Mouse (Mus musculus) large intestine, adult 2 months (tissue): ENCODE data around the gene Snap23. TPM values are rescaled to one million over a fixed set of nuclear protein-coding genes. Genes with fewer than 3 reads are reported as not detected.

ENCODE experiments used
- DNase-seq: peaks from one replicate; pipeline ENCODE4 v3.0.0-alpha.2; 2012; ENCODE audit warnings: low read depth, low spot score
- WGBS: fragments of 180-500 bp; shearing (Covaris S2); methylation state at CpG from one replicate; pipeline ENCODE4 v1.1.7; 2018; 5-methylcytosine and 5-hydroxymethylcytosine counted together
- polyA plus RNA-seq: library from polyadenylated mRNA; depleted of rRNA; stranded (reverse); fragments of >200 nt; gene quantifications from 2 replicates; pipeline ENCODE4 v1.2.3, GENCODE M21; 2012

Snap23 gene
- polyA plus RNA-seq, 1 experiment = 7.1 TPM

DNA sequence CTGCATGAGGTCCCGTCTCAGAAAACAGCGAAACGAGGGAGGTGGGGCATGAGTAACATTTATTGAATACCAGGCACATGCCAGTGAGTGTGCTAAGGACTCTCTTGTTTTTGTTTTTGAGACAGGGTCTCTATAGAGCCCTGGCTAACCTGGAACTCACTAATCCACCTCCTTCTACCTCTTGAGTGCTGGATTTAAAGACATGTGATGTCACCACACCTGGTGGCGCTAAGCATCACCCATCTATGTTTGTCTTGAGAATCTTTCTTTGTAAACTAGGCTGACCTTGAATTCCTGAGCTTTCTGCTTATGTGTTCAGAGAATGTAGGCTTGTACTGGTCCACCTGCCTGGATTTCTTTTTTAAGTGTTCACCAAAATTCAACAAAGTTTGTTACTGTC, 10.3 kb downstream of the Snap23 start:
- DNase-seq = no peak
- 26% methylated on average over 4 of the region's 4 CpGs for WGBS

- DNase-seq = no peak
- 14% methylated on average over 5 of the region's 5 CpGs for WGBS
Observed at GRCm38 (mm10) chr2:120578286-120578685, 10.8 kb downstream of the Snap23 start.

DNA sequence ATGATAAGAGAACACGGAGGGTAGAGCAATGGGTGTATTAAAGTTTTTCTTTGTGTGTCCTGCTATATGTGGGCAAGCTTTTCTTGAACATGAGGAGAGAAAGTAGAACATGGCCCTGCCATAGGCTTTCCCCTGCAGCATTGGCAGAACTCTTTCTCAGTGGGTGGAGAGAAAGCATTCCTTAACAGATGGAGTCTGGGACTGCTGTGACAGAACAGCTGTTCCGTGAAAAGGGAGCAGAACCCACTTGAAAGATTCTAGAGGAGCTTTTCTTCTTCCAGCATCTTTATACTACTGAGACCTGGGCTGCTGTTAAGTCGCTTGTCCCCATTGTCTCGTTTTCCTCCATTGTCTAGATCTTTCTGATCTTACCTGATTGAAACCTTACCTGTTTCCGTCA, 22.3 kb downstream of the Snap23 start:
- no peak for DNase-seq
- 79% methylated on average over 5 of the region's 5 CpGs for WGBS

GRCm38 (mm10) chr2:120592227-120592626, 24.8 kb downstream of the Snap23 start:
- no peak for DNase-seq
- WGBS = 95% methylated on average over 1 of the region's 1 CpGs

- DNase-seq = no peak
- WGBS = 85% methylated on average over 2 of the region's 2 CpGs
Observed at GRCm38 (mm10) chr2:120597734-120598133, 30.3 kb downstream of the Snap23 start.

DNA sequence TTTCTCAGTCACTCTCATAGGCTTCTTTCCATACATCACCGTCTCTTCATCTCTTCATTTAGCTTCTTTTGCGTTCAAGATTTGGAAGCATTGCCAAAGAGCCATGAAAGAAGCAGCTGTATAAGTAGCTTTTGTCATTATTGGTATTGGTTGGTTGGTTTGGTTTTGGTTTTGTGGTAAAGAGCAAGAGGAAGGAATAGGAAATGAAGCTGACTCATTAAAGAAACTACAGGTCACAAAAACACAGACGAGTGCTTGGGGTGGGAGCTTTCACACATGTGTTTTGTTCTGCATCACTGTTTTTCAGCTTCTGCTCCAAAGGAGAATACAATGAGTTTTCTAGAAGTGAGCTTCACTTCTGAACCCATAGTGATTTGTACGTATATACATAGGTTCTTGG, 32.0 kb downstream of the Snap23 start:
- no peak for DNase-seq
- 88% methylated on average over 4 of the region's 4 CpGs for WGBS

DNA sequence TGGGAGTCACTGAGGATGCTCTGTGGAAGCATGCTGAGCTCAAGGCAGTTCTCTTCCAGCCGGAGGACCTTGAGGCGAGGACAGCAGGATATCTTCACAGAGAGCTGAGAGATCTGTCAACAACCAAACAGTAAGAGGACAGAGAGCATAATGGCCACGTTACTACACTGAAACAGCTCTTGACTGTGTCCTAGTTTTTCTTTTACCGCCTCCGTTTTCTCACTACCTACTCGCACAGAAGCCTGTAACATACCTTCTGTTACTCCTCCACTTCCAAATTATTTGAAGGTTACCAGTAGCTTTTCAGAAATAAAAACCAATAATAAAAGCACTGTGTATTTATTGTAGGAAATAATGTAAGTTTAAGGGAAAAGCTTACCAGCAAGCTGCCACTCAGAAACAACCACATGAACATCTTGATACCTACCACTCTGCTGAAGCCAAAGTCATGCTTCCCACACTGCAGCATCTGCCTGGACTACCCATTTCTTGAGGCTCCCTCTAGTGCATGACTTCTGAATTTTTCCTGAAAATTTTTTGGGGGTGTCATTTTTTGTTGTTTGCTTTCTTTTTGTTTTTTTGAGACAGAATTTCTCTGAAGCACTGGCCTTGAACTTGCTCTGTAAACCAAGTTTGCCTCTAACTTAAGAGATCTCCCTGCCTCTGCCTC, 38.7 kb downstream of the Snap23 start:
- DNase-seq = no peak
- WGBS = 88% methylated on average over 6 of the region's 6 CpGs

GRCm38 (mm10) chr2:120608830-120609723, 41.6 kb downstream of the Snap23 start, which contains the start of the genes Haus2 and Lrrc57:
Haus2 (plus strand) TSS chr2:120609383.
Lrrc57 (minus strand) TSS chr2:120609520.
- under 1% methylated on average over 52 of the region's 52 CpGs for WGBS
- DNase-seq = peak; percentile 46

- no peak for DNase-seq
- 81% methylated on average over 5 of the region's 5 CpGs for WGBS
Observed at GRCm38 (mm10) chr2:120616279-120617163, 49.0 kb downstream of the Snap23 start.

DNA sequence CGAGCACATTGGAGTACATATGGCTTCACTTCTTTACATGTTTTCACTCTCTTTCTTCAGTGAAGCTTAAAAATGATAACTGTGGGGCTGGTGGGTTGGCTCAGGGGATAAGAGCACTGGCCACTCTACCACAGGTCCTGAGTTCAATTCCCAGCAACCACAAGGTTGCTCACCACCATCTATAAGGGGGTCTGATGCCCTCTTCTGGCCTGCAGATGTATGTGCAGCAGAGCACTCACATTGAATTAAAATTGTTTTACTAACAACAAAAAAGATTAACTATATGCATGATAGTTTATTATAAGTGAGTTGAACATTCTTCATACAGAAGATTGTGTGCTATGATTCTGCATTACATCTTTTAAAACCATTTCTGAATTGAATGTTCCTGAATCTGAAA, 52.1 kb downstream of the Snap23 start:
- WGBS = 94% methylated on average over 1 of the region's 1 CpGs
- no peak for DNase-seq

DNA sequence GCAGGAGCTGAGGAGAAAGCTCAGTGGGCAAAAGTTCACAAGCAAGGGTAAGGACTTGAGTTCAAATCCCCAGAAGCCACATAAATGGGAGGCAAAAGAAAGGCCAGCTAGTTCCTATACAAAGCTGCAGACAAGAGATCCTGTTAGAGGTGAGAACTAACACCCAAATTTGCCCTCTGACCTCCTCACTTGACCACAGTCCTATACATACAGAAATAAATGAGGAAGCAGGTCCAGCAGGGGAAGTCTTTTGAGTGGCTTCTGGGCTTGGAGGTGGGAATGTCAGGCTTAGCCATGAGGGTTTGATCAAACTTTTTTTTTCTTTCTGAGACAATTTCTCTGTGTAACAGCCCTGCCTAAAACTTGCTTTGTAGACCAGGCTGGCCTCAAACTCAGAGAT, 55.4 kb downstream of the Snap23 start:
- DNase-seq = no peak

GRCm38 (mm10) chr2:120628076-120628865, 60.8 kb downstream of the Snap23 start:
- 20% methylated on average over 10 of the region's 10 CpGs for WGBS
- DNase-seq = no peak

- 3% methylated on average over 36 of the region's 36 CpGs for WGBS
- DNase-seq = peak; percentile 94
Observed at GRCm38 (mm10) chr2:120628886-120629735, 61.6 kb downstream of the Snap23 start, which contains the start of gene Stard9. Stard9 (plus strand) TSS chr2:120629121.

DNA sequence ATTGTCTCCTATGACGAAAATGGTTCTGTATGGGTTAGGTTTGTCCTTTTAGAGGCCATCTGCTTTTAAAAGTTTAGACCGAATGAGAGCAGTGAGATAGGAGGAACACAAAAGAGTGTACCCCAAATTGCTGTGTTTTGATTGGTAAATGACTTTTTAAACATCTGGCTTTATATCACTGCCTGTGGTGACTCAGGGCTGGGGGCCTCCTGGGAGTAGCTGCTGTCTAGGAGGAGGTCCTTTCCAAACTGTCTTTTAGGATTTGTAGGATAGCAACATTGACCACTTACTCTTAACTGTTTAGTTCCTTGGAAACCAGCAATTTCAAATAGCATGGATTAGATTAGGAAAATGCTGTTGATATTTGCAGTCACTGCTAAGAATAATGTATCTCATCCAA, 62.8 kb downstream of the Snap23 start:
- 55% methylated on average over 2 of the region's 2 CpGs for WGBS
- no peak for DNase-seq

- no peak for DNase-seq
- WGBS = 68% methylated on average over 2 of the region's 2 CpGs
Observed at GRCm38 (mm10) chr2:120630655-120631054, 63.2 kb downstream of the Snap23 start.

DNA sequence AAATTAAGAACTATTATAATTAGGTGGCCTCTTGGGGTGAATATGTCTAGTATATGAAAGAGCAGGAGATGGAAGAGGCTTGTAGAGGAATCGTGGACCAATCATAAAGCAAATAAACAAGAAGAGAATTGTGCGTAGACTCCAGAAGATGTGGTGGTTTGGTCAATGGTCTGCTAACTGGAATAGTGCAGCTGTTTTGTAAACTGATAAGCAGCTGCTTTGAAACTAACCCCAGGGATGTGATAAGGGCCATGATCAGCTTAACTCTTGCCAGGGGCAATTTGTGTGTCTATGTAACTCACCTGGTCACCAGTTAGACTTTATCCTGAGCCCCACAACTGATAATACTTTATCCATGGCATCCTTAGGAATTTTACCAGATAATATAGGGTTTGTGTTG, 64.0 kb downstream of the Snap23 start:
- DNase-seq = no peak

GRCm38 (mm10) chr2:120631957-120632356, 64.5 kb downstream of the Snap23 start:
- WGBS = 39% methylated on average over 4 of the region's 4 CpGs
- no peak for DNase-seq

More for the DNA sequence above, 64.0 kb downstream of the Snap23 start:
- 65% methylated on average over 2 of the region's 2 CpGs for WGBS

DNA sequence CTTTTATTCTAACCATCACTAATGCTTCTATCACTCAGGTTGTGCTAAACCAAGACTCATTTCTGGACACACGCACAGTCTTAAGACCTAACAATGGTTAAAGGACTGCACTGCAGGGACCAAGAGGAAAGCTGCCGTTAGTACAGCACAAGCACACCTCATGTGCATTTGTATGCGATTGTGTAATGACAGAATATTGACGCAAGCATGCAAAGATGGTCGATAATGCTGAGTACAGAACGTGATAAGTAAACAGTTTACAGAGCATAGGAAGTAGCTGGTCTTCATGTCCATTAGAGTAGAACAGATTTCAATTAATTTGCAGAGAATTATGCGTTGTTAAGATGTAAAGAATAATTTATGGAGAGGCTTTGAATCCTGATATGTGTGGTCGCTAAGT, 73.4 kb downstream of the Snap23 start:
- WGBS = 85% methylated on average over 8 of the region's 8 CpGs
- DNase-seq = no peak
